Mouse (Mus musculus) kidney, adult 2 months (tissue): ENCODE data around the gene Gcnt3.

Experiments used
- CTCF ChIP-seq: fragments of 200-500 bp; conservative IDR thresholded peaks from 2 replicates; pipeline ENCODE4 v1.5.1; 2011; ENCODE audit warnings: low read depth, mild to moderate bottlenecking, control low read depth, low read length, moderate library complexity, mixed read lengths; ENCODE audit not compliant: insufficient read depth, insufficient read length
- POLR2A ChIP-seq: fragments of 200-500 bp; IDR thresholded peaks from one replicate; pipeline ENCODE4 v1.6.1; 2011; ENCODE audit warnings: low read depth, low read length, control low read depth

DNA sequence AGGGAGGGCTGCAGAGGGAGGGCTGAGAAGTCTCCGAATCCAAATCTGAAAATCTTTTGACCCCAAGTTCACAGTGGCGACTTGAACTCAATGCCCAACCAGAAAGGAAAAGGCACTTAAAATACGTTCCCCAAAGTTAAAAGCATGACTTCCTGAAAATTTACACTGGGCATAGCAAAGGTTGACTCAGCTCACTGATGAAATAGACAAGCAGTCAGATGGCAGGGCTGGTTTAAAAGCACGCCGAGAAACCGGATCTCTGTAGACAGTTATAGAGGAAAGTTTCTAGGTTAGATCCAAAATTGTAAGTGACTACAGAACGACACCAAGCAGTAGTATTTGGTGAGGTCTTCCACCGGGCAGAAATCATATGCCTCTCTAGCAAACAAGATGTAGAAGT, 12.0 kb upstream of the Gcnt3 start:
- TF ChIP-seq POLR2A: no peak
- TF ChIP-seq CTCF: no peak
